Mouse (Mus musculus) MEL (cell line): Measurements from ENCODE around the gene Ssxa1. TPM values are rescaled to one million over a fixed set of nuclear protein-coding genes. Genes with fewer than 3 reads are reported as not detected.

Experiments used
- DNase-seq: peaks from one replicate; pipeline ENCODE4 v3.0.0; 2011; ENCODE audit warnings: low read depth, low spot score
- H3K27ac ChIP-seq: 2 replicates; pipeline ENCODE4 v1.5.1; 2012; ENCODE audit warnings: low read depth, mild to moderate bottlenecking, control low read depth, low read length, moderate library complexity; ENCODE audit not compliant: control insufficient read depth
- H3K27me3 ChIP-seq, 2 experiments: fragments of 150-350 bp in 1 of 2; sonication (generic) in 1 of 2; 2 replicates each; pipeline ENCODE4 v1.6.1; 2012; ENCODE audit warnings: low read length in 2 of 2, mild to moderate bottlenecking in 2 of 2, improper control_type of control experiment in 1 of 2, moderate library complexity in 1 of 2; ENCODE audit not compliant: insufficient read depth in 2 of 2, control insufficient read depth in 1 of 2
- H3K36me3 ChIP-seq, 2 experiments: 2 replicates each; pipeline ENCODE4 v1.6.1; 2012 to 2014; ENCODE audit warnings: low read length in 2 of 2, improper control_type of control experiment in 1 of 2, inconsistent platforms in 1 of 2, mild to moderate bottlenecking in 1 of 2; ENCODE audit not compliant: insufficient read depth in 2 of 2, control insufficient read depth in 1 of 2
- H3K4me1 ChIP-seq, 2 experiments: fragments of 150-350 bp in 1 of 2; sonication (generic) in 1 of 2; 2 replicates each; pipeline ENCODE4 v1.6.1; 2012; ENCODE audit warnings: low read length in 2 of 2, improper control_type of control experiment in 1 of 2, mild to moderate bottlenecking in 1 of 2; ENCODE audit not compliant: insufficient read depth in 2 of 2, control insufficient read depth in 1 of 2
- H3K4me3 ChIP-seq, 2 experiments: fragments of 150-350 bp in 1 of 2; sonication (generic) in 1 of 2; 2 replicates each; pipeline ENCODE4 v1.5.1; 2012; ENCODE audit warnings: low read depth in 2 of 2, low read length in 2 of 2, mild to moderate bottlenecking in 2 of 2, moderate library complexity in 2 of 2, control low read depth in 1 of 2, improper control_type of control experiment in 1 of 2; ENCODE audit not compliant: control insufficient read depth in 1 of 2, insufficient read depth in 1 of 2
- H3K79me2 ChIP-seq: 2 replicates; pipeline ENCODE4 v1.6.1; 2012; ENCODE audit warnings: mild to moderate bottlenecking, low read length, moderate library complexity; ENCODE audit not compliant: control insufficient read depth, poor library complexity, insufficient read depth
- H3K9ac ChIP-seq: 2 replicates; pipeline ENCODE4 v1.6.1; 2012; ENCODE audit warnings: low read depth, mild to moderate bottlenecking, control low read depth, low read length, moderate library complexity; ENCODE audit not compliant: control insufficient read depth, poor library complexity, severe bottlenecking
- H3K9me3 ChIP-seq: fragments of 150-350 bp; sonication (generic); replicated peaks from 2 replicates; pipeline ENCODE4 v1.6.1; 2012; ENCODE audit warnings: mild to moderate bottlenecking, low read length, improper control_type of control experiment, moderate library complexity; ENCODE audit not compliant: insufficient read depth
- BHLHE40 ChIP-seq: IDR thresholded peaks from 2 replicates; pipeline ENCODE4 v1.6.1; 2012; ENCODE audit warnings: low read depth, mild to moderate bottlenecking, inconsistent platforms, low read length, improper control_type of control experiment, borderline replicate concordance
- CHD1 ChIP-seq: IDR thresholded peaks from 2 replicates; pipeline ENCODE4 v1.6.1; 2012; ENCODE audit warnings: low read depth, mild to moderate bottlenecking, inconsistent platforms, low read length, improper control_type of control experiment
- E2F4 ChIP-seq: IDR thresholded peaks from 2 replicates; pipeline ENCODE4 v1.6.1; 2011; ENCODE audit warnings: low read depth, low read length, improper control_type of control experiment, borderline replicate concordance
- EP300 ChIP-seq, 2 experiments: IDR thresholded peaks; 2 replicates each; pipeline ENCODE4 v1.6.1; 2011; ENCODE audit warnings: improper control_type of control experiment in 2 of 2, low read length in 2 of 2, low read depth in 1 of 2, mild to moderate bottlenecking in 1 of 2
- ETS1 ChIP-seq: IDR thresholded peaks from 2 replicates; pipeline ENCODE4 v1.6.1; 2012; ENCODE audit warnings: low read depth, mild to moderate bottlenecking, inconsistent platforms, low read length, improper control_type of control experiment, moderate library complexity
- GATA1 ChIP-seq: IDR thresholded peaks from 2 replicates; pipeline ENCODE4 v1.6.1; 2011; ENCODE audit warnings: low read depth, low read length, improper control_type of control experiment
- KAT2A ChIP-seq: conservative IDR thresholded peaks from 2 replicates; pipeline ENCODE4 v1.6.1; 2012; ENCODE audit warnings: low read depth, low read length, improper control_type of control experiment, inconsistent platforms
- MAX ChIP-seq: IDR thresholded peaks from 2 replicates; pipeline ENCODE4 v1.6.1; 2011; ENCODE audit warnings: low read length, improper control_type of control experiment
- MYB ChIP-seq: IDR thresholded peaks from 2 replicates; pipeline ENCODE4 v1.6.1; 2011; ENCODE audit warnings: mild to moderate bottlenecking, low read depth, low read length, improper control_type of control experiment
- MYC ChIP-seq: IDR thresholded peaks from 2 replicates; pipeline ENCODE4 v1.6.1; 2011; ENCODE audit warnings: low read depth, mild to moderate bottlenecking, low read length, improper control_type of control experiment, moderate library complexity
- NRF1 ChIP-seq: IDR thresholded peaks from 2 replicates; pipeline ENCODE4 v1.6.1; 2014; ENCODE audit warnings: low read depth, mild to moderate bottlenecking, inconsistent platforms, low read length, improper control_type of control experiment, moderate library complexity; ENCODE audit not compliant: poor library complexity, insufficient read depth, severe bottlenecking
- POLR2AphosphoS2 ChIP-seq: IDR thresholded peaks from 2 replicates; pipeline ENCODE4 v1.6.1; 2011; ENCODE audit warnings: low read length, improper control_type of control experiment
- RAD21 ChIP-seq: IDR thresholded peaks from 2 replicates; pipeline ENCODE4 v1.6.1; 2011; ENCODE audit warnings: mild to moderate bottlenecking, low read depth, low read length, improper control_type of control experiment
- RCOR1 ChIP-seq: IDR thresholded peaks from 2 replicates; pipeline ENCODE4 v1.6.1; 2012; ENCODE audit warnings: low read depth, mild to moderate bottlenecking, inconsistent platforms, low read length, improper control_type of control experiment
- TAL1 ChIP-seq: IDR thresholded peaks from 2 replicates; pipeline ENCODE4 v1.6.1; 2012; ENCODE audit warnings: mild to moderate bottlenecking, inconsistent platforms, low read length, moderate library complexity, mixed read lengths
- UBTF ChIP-seq: IDR thresholded peaks from 2 replicates; pipeline ENCODE4 v1.6.1; 2012; ENCODE audit warnings: low read depth, mild to moderate bottlenecking, inconsistent platforms, low read length, improper control_type of control experiment, moderate library complexity, borderline replicate concordance; ENCODE audit not compliant: insufficient read depth
- USF2 ChIP-seq, 2 experiments: IDR thresholded peaks; 2 replicates each; pipeline ENCODE4 v1.6.1; 2011 to 2012; ENCODE audit warnings: improper control_type of control experiment in 2 of 2, low read length in 2 of 2, borderline replicate concordance in 1 of 2, inconsistent platforms in 1 of 2, low read depth in 1 of 2, mild to moderate bottlenecking in 1 of 2; ENCODE audit not compliant: insufficient read depth in 1 of 2
- ZC3H11A ChIP-seq: IDR thresholded peaks from 2 replicates; pipeline ENCODE4 v1.6.1; 2012; ENCODE audit warnings: low read depth, mild to moderate bottlenecking, inconsistent platforms, low read length, improper control_type of control experiment
- polyA plus RNA-seq, 2 experiments: library from polyadenylated mRNA; stranded (reverse) in 1 of 2; unstranded in 1 of 2; fragments of >175 nt in 1 of 2; fragments of >200 nt in 1 of 2; gene quantifications; 2 replicates each; pipeline versions ENCODE4 v1.2.1 to v1.2.4; 2012; ENCODE audit warnings: low replicate concordance in 2 of 2, low read depth in 1 of 2; ENCODE audit not compliant: insufficient read length in 2 of 2, insufficient read depth in 1 of 2, missing spikeins in 1 of 2
- total RNA-seq: library from RNA; depleted of rRNA; stranded (reverse); fragments of 300-350 nt; gene quantifications from 2 replicates; pipeline ENCODE4 v1.2.3, GENCODE M21; 2012; rRNA removed

Ssxa1 gene
- not detected in 2 replicates for total RNA-seq
- polyA plus RNA-seq, result not detected

GRCm38 (mm10) chrX:21115520-21115919 lies at the start of gene Ssxa1:
Ssxa1 (plus strand) TSS chrX:21115820.
- Histone ChIP-seq H3K9me3 (no peaks in the 10 kb centered on the region), H3K79me2 (no peaks in the 10 kb centered on the region), H3K36me3 (no peaks in the 10 kb centered on the region)
- peak; percentile 3 for DNase-seq
- TF ChIP-seq KAT2A (no peak), BHLHE40 (no peak), MYB (no peak), E2F4 (no peak)
- TF ChIP-seq, all 39 proteins: peak for 0
- Histone ChIP-seq H3K4me1 (no peaks in the 10 kb centered on the region), H3K27ac (no peak within 1 kb of the TSS), H3K9ac (no peak within 1 kb of the TSS), H3K27me3 (no peaks in the 10 kb centered on the region), H3K4me3 (no peak within 1 kb of the TSS)

GRCm38 (mm10) chrX:21068106-21068505 lies 47.5 kb upstream of the Ssxa1 start, which contains the start of gene Spaca5:
Spaca5 (plus strand) TSS chrX:21068406.
- Histone ChIP-seq H3K27me3 (no peaks in the 10 kb centered on the region; a peak in 1 of 4 replicates), H3K79me2 (no peaks in the 10 kb centered on the region), H3K9ac (no peak within 1 kb of the TSS), H3K4me1 (no peaks in the 10 kb centered on the region), H3K27ac (no peak within 1 kb of the TSS), H3K36me3 (no peaks in the 10 kb centered on the region), H3K9me3 (no peaks in the 10 kb centered on the region), H3K4me3 (no peak within 1 kb of the TSS)
- no peak for DNase-seq
- TF ChIP-seq TAL1 (no peak), MYC (no peak)
- TF ChIP-seq, all 39 proteins: peak for 0

- Histone ChIP-seq H3K27ac (no peak overlapping the region), H3K9me3 (no peaks in the 10 kb centered on the region), H3K79me2 (no peaks in the 10 kb centered on the region), H3K9ac (no peak overlapping the region), H3K36me3 (no peaks in the 10 kb centered on the region), H3K4me3 (no peak overlapping the region), H3K27me3 (no peaks in the 10 kb centered on the region), H3K4me1 (no peaks in the 10 kb centered on the region)
- no peak for TF ChIP-seq EP300 (IDR thresholded peaks at IDR 0.05; ENCODE audit: low read depth in 1 of 2, low read length in 2 of 2)
- no peak for TF ChIP-seq POLR2AphosphoS2
- TF ChIP-seq NRF1, result no peak
- no peak for TF ChIP-seq ZC3H11A
- TF ChIP-seq MAX, result no peak
- no peak for TF ChIP-seq GATA1
- TF ChIP-seq E2F4, result no peak
- TF ChIP-seq USF2 (IDR thresholded peaks at IDR 0.05; ENCODE audit: borderline replicate concordance in 1 of 2, insufficient read depth in 1 of 2, low read depth in 1 of 2, low read length in 2 of 2), result no peak
- no peak for TF ChIP-seq UBTF
- TF ChIP-seq ETS1, result no peak
- no peak for TF ChIP-seq CHD1
- TF ChIP-seq RCOR1, result no peak
- TF ChIP-seq RAD21, result no peak
- no peak for TF ChIP-seq BHLHE40
- DNase-seq, result no peak
Observed at GRCm38 (mm10) chrX:21088645-21088982, 27.0 kb upstream of the Ssxa1 start.
